ENCODE assay signal across 23 mouse cellular contexts in the genomic region with DNA sequence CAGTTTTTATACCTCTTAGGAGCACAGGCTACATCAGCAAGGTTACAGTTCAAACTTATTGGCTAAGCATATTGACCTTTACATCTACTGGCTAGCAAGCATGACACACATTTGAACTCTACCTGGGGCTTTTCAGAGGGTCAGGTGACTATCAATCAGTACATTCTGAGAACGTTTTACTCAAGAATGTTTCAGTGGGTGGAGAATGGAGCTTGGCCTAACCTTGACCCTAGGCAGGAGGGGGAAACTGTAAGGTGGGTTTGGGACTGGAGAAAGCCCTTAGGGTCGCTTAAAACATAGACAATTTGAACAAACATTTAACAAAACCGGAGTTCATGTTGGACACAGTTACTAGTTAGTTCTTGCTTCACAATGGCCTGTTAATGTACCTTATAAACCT.
"Had no signal": no experiment of that assay in that cellular context is flagged by ENCODE, and none has a peak within 500 bp of the region (broad histone marks: within the 10 kb centered on the region; RNA-seq: fewer than 3 reads in every experiment).

No protein-coding gene starts in this region.

- H3K27ac ChIP-seq: embryonic facial prominence, embryonic 10.5 days; embryonic facial prominence, embryonic 12.5 days; embryonic facial prominence, embryonic 13.5 days; embryonic facial prominence, embryonic 15.5 days; forebrain, embryonic 12.5 days; forebrain, embryonic 13.5 days; forebrain, embryonic 15.5 days; gastrocnemius, adult 2 months; heart, adult 2 months; heart, embryonic 10.5 days had no signal

- H3K4me1 ChIP-seq: embryonic facial prominence, embryonic 10.5 days; embryonic facial prominence, embryonic 12.5 days; embryonic facial prominence, embryonic 13.5 days; embryonic facial prominence, embryonic 15.5 days; forebrain, embryonic 12.5 days; forebrain, embryonic 13.5 days; forebrain, embryonic 15.5 days; heart, embryonic 10.5 days had no signal

- DNase-seq: cerebellum, postnatal 10 days; cerebellum, postnatal 14 days; cerebellum, postnatal 25 days; cerebellum, postnatal 36 days; embryo, embryonic 11 days; forebrain, postnatal 0 days; gastrocnemius, adult 2 months; gastrocnemius, postnatal 10 days; gastrocnemius, postnatal 14 days; gastrocnemius, postnatal 25 days; gastrocnemius, postnatal 36 days; heart, adult 11 months; heart, adult 18-20 months; heart, adult 2 months had no signal

- H3K4me3 ChIP-seq: embryonic facial prominence, embryonic 10.5 days; embryonic facial prominence, embryonic 12.5 days; embryonic facial prominence, embryonic 13.5 days; embryonic facial prominence, embryonic 15.5 days; erythroblast, embryonic 14.5 days; forebrain, embryonic 12.5 days; forebrain, embryonic 13.5 days; forebrain, embryonic 15.5 days; gastrocnemius, adult 2 months; heart, adult 2 months; heart, embryonic 10.5 days had no signal

- H3K36me3 ChIP-seq: embryonic facial prominence, embryonic 10.5 days; embryonic facial prominence, embryonic 12.5 days; embryonic facial prominence, embryonic 13.5 days; embryonic facial prominence, embryonic 15.5 days; forebrain, embryonic 12.5 days; forebrain, embryonic 15.5 days; heart, embryonic 10.5 days had no signal

- H3K27me3 ChIP-seq: embryonic facial prominence, embryonic 12.5 days; embryonic facial prominence, embryonic 13.5 days; embryonic facial prominence, embryonic 15.5 days; forebrain, embryonic 12.5 days; forebrain, embryonic 13.5 days; forebrain, embryonic 15.5 days had no signal

- H3K9me3 ChIP-seq: embryonic facial prominence, embryonic 10.5 days; embryonic facial prominence, embryonic 12.5 days; embryonic facial prominence, embryonic 13.5 days; embryonic facial prominence, embryonic 15.5 days; forebrain, embryonic 12.5 days; forebrain, embryonic 13.5 days; forebrain, embryonic 15.5 days; heart, embryonic 10.5 days had no signal
